Mouse (Mus musculus): ENCODE measurements around the gene Sult6b2. TPM values are rescaled to one million over a fixed set of nuclear protein-coding genes. Genes with fewer than 3 reads are reported as not detected.

Sult6b2 gene
- polyA plus RNA-seq, 1 experiment, result not detected

DNA sequence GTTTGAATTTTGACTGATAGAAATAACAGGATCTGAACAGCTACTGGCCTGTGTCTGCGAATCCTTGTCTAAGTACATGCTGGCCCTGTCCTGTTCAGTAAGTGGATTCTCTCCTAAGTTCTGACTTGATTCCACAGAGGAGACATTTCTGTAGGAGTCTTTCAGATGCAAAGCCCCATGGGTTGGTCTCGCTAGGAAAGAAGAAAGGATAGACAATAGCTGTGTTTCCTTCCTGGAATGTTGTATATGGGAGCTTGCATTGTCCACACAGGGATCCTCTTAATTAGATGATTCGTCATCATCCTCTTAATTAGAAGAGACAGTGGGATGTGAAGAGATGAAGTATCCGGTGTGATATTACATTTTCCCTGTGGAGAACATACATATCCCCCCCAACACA lies 42.6 kb upstream of the Sult6b2 start:
- no peaks in the 10 kb centered on the region for H3K36me3 ChIP-seq (ENCODE audit: control insufficient read depth, insufficient read depth, low read length, poor library complexity, severe bottlenecking)
- no peak overlapping the region for H3K27ac ChIP-seq (ENCODE audit: insufficient read depth, low read length)
- no peaks in the 10 kb centered on the region for H3K9me3 ChIP-seq (replicated peaks; ENCODE audit: control insufficient read depth, insufficient read depth, low read length, poor library complexity, severe bottlenecking)
- no peak overlapping the region for H3K9ac ChIP-seq (ENCODE audit: low read depth, poor library complexity, severe bottlenecking)
- no peak for TF ChIP-seq POLR2A (IDR thresholded peaks at IDR 0.05; ENCODE audit: insufficient read depth, low read length)
- TF ChIP-seq EP300 (IDR thresholded peaks at IDR 0.05; ENCODE audit: insufficient read depth, low read depth, low read length), result no peak
- TF ChIP-seq CTCF (IDR thresholded peaks at IDR 0.05; ENCODE audit: low read depth, low read length), result no peak
- no peaks in the 10 kb centered on the region for H3K27me3 ChIP-seq (ENCODE audit: control insufficient read depth, insufficient read depth, low read length, poor library complexity, severe bottlenecking)
- H3K4me3 ChIP-seq (ENCODE audit: low read depth, low read length), result no peak overlapping the region
- no peaks in the 10 kb centered on the region for H3K4me1 ChIP-seq (ENCODE audit: control insufficient read depth, insufficient read depth, low read length)

DNA sequence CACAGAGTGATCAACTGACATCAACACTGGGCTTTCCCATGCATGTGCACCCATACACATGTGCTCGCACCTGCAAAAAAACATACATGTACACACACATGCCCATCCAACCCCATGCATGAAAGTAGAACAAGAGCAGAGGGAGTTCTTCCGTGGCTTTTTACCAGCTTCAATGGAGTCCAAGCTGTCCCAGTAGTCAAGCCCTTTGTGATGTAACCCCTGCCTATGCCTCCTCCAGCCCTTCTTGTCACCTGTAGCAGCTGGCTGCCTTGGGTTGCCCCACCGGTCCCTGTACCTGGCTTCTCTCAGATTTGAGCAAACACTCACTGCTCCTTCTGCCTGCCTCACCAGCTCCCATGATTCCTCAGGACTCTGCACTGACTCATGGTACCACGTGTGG lies 40.8 kb upstream of the Sult6b2 start:
- H3K27me3 ChIP-seq (ENCODE audit: control insufficient read depth, insufficient read depth, low read length, poor library complexity, severe bottlenecking), result no peaks in the 10 kb centered on the region
- no peak for TF ChIP-seq CTCF (IDR thresholded peaks at IDR 0.05; ENCODE audit: low read depth, low read length)
- no peak for TF ChIP-seq POLR2A (IDR thresholded peaks at IDR 0.05; ENCODE audit: insufficient read depth, low read length)
- no peak for TF ChIP-seq EP300 (IDR thresholded peaks at IDR 0.05; ENCODE audit: insufficient read depth, low read depth, low read length)
- H3K9ac ChIP-seq (ENCODE audit: low read depth, poor library complexity, severe bottlenecking), result no peak overlapping the region
- no peaks in the 10 kb centered on the region for H3K9me3 ChIP-seq (replicated peaks; ENCODE audit: control insufficient read depth, insufficient read depth, low read length, poor library complexity, severe bottlenecking)
- no peaks in the 10 kb centered on the region for H3K36me3 ChIP-seq (ENCODE audit: control insufficient read depth, insufficient read depth, low read length, poor library complexity, severe bottlenecking)
- no peaks in the 10 kb centered on the region for H3K4me1 ChIP-seq (ENCODE audit: control insufficient read depth, insufficient read depth, low read length)
- no peak overlapping the region for H3K4me3 ChIP-seq (ENCODE audit: low read depth, low read length)
- H3K27ac ChIP-seq (ENCODE audit: insufficient read depth, low read length), result no peak overlapping the region

DNA sequence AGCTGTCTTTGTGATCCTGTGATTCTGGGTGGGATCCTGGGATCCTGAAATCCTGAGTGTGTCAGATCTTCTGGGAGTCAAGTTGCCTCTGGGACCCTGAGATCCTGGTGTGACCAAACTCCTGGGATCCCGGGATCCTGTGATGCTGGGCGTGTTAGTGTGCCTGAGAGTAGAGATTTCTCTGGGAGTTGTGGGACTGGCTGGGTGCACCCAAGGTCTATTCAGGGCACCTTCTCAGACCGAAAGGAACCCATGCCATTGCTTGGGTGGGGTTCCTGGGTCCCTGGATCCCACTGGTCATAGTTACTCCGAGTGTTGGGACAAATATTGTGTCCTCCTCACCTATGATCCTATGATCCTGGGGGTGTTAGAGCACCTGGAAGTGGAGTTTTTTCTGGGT lies 39.8 kb upstream of the Sult6b2 start:
- no peaks in the 10 kb centered on the region for H3K36me3 ChIP-seq (ENCODE audit: control insufficient read depth, insufficient read depth, low read length, poor library complexity, severe bottlenecking)
- H3K27ac ChIP-seq (ENCODE audit: insufficient read depth, low read length), result no peak overlapping the region
- TF ChIP-seq POLR2A (IDR thresholded peaks at IDR 0.05; ENCODE audit: insufficient read depth, low read length) (no peak), EP300 (IDR thresholded peaks at IDR 0.05; ENCODE audit: insufficient read depth, low read depth, low read length) (no peak), CTCF (IDR thresholded peaks at IDR 0.05; ENCODE audit: low read depth, low read length) (no peak)
- H3K9me3 ChIP-seq (replicated peaks; ENCODE audit: control insufficient read depth, insufficient read depth, low read length, poor library complexity, severe bottlenecking), result no peaks in the 10 kb centered on the region
- no peak overlapping the region for H3K9ac ChIP-seq (ENCODE audit: low read depth, poor library complexity, severe bottlenecking)
- no peaks in the 10 kb centered on the region for H3K4me1 ChIP-seq (ENCODE audit: control insufficient read depth, insufficient read depth, low read length)
- no peaks in the 10 kb centered on the region for H3K27me3 ChIP-seq (ENCODE audit: control insufficient read depth, insufficient read depth, low read length, poor library complexity, severe bottlenecking)
- no peak overlapping the region for H3K4me3 ChIP-seq (ENCODE audit: low read depth, low read length)

DNA sequence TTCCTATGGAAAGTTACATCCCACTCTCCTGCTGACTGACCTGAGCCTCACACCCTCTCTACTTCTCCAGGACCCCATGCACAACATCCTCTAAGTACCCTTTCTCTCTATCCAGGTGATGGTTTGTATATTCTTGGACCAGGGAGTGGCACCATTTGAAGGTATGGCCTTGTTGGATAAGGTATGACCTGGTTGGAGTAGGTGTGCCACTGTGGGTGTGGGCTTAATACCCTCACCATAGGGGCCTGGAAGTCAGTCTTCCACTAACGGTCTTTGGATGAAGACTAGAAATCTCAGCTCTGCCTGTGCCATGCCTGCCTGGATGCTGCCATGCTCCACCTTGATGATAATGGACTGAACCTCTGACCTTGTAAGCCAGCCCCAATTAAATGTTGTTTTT lies 34.2 kb upstream of the Sult6b2 start:
- Histone ChIP-seq H3K27me3 (ENCODE audit: control insufficient read depth, insufficient read depth, low read length, poor library complexity, severe bottlenecking) (no peaks in the 10 kb centered on the region), H3K4me1 (ENCODE audit: control insufficient read depth, insufficient read depth, low read length) (no peaks in the 10 kb centered on the region), H3K27ac (ENCODE audit: insufficient read depth, low read length) (no peak overlapping the region), H3K36me3 (ENCODE audit: control insufficient read depth, insufficient read depth, low read length, poor library complexity, severe bottlenecking) (no peaks in the 10 kb centered on the region), H3K9me3 (replicated peaks; ENCODE audit: control insufficient read depth, insufficient read depth, low read length, poor library complexity, severe bottlenecking) (no peaks in the 10 kb centered on the region), H3K4me3 (ENCODE audit: low read depth, low read length) (no peak overlapping the region), H3K9ac (ENCODE audit: low read depth, poor library complexity, severe bottlenecking) (no peak overlapping the region)
- no peak for TF ChIP-seq CTCF (IDR thresholded peaks at IDR 0.05; ENCODE audit: low read depth, low read length)
- TF ChIP-seq POLR2A (IDR thresholded peaks at IDR 0.05; ENCODE audit: insufficient read depth, low read length), result no peak
- TF ChIP-seq EP300 (IDR thresholded peaks at IDR 0.05; ENCODE audit: insufficient read depth, low read depth, low read length), result no peak

DNA sequence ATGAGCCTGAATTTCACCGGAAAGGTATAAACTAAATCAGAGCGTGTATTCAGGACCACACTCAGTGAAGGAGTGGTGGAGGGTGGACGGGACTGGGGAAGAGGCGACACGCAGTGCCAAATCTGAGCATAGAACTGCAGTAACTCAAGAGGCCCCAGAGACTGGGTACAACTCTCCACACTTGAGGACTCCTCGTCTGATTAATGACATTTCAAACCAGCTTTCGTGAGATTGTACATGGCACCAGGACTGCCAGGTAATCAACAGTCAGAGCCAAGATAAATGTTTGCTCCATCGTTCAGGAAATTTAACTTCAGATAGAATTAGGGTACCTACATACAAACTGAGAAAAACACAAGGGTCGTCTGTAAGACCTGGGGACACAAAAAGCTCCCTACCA lies 33.0 kb upstream of the Sult6b2 start:
- H3K9me3 ChIP-seq (replicated peaks; ENCODE audit: control insufficient read depth, insufficient read depth, low read length, poor library complexity, severe bottlenecking), result no peaks in the 10 kb centered on the region
- no peaks in the 10 kb centered on the region for H3K27me3 ChIP-seq (ENCODE audit: control insufficient read depth, insufficient read depth, low read length, poor library complexity, severe bottlenecking)
- H3K4me1 ChIP-seq (ENCODE audit: control insufficient read depth, insufficient read depth, low read length), result no peaks in the 10 kb centered on the region
- no peak overlapping the region for H3K4me3 ChIP-seq (ENCODE audit: low read depth, low read length)
- H3K9ac ChIP-seq (ENCODE audit: low read depth, poor library complexity, severe bottlenecking), result no peak overlapping the region
- no peak overlapping the region for H3K27ac ChIP-seq (ENCODE audit: insufficient read depth, low read length)
- TF ChIP-seq CTCF (IDR thresholded peaks at IDR 0.05; ENCODE audit: low read depth, low read length) (no peak), EP300 (IDR thresholded peaks at IDR 0.05; ENCODE audit: insufficient read depth, low read depth, low read length) (no peak), POLR2A (IDR thresholded peaks at IDR 0.05; ENCODE audit: insufficient read depth, low read length) (no peak)
- no peaks in the 10 kb centered on the region for H3K36me3 ChIP-seq (ENCODE audit: control insufficient read depth, insufficient read depth, low read length, poor library complexity, severe bottlenecking)

DNA sequence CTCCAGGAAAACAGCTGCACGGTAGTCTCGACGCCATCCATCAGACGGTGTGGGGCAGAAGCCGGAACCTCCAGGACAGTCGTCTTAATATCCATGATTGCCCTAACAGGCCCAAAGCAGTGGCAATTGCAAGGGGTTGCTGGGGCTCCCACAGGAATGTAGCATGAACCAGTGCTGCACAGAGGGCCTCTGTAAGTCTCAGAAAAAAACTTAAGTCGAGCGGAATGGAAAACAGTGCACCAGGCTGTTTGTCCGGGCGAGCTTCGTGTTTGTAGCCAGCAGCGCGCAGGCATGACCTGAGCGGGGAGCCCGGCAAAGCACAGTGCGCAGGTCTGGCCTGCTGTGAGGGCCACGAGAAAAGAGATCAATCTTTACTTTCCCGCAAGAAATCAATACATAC lies 31.4 kb upstream of the Sult6b2 start:
- Histone ChIP-seq H3K36me3 (ENCODE audit: control insufficient read depth, insufficient read depth, low read length, poor library complexity, severe bottlenecking) (no peaks in the 10 kb centered on the region), H3K4me1 (ENCODE audit: control insufficient read depth, insufficient read depth, low read length) (no peaks in the 10 kb centered on the region), H3K27ac (ENCODE audit: insufficient read depth, low read length) (no peak overlapping the region), H3K9me3 (replicated peaks; ENCODE audit: control insufficient read depth, insufficient read depth, low read length, poor library complexity, severe bottlenecking) (no peaks in the 10 kb centered on the region), H3K9ac (ENCODE audit: low read depth, poor library complexity, severe bottlenecking) (no peak overlapping the region), H3K4me3 (ENCODE audit: low read depth, low read length) (no peak overlapping the region), H3K27me3 (ENCODE audit: control insufficient read depth, insufficient read depth, low read length, poor library complexity, severe bottlenecking) (no peaks in the 10 kb centered on the region)
- no peak for TF ChIP-seq POLR2A (IDR thresholded peaks at IDR 0.05; ENCODE audit: insufficient read depth, low read length)
- no peak for TF ChIP-seq EP300 (IDR thresholded peaks at IDR 0.05; ENCODE audit: insufficient read depth, low read depth, low read length)
